Mouse (Mus musculus): ENCODE measurements around the gene Nup188. TPM values are rescaled to one million over a fixed set of nuclear protein-coding genes. Genes with fewer than 3 reads are reported as not detected.

The Nup188 gene
- polyA plus RNA-seq, 1 experiment from 2014 or later = 42.1 TPM

GRCm38 (mm10) chr2:30259131-30260064 lies 26.8 kb upstream of the Nup188 start:
- H3K27ac ChIP-seq = no peak overlapping the region

GRCm38 (mm10) chr2:30261064-30261736 lies 25.0 kb upstream of the Nup188 start:
- no peak for ATAC-seq (replicated peaks; ENCODE audit: low FRiP score)
- H3K4me3 ChIP-seq (replicated peaks) = no peak overlapping the region
- 91% methylated on average over 4 of the region's 4 CpGs for WGBS

More at GRCm38 (mm10) chr2:30259131-30260064, 26.8 kb upstream of the Nup188 start:
- 90% methylated on average over 15 of the region's 15 CpGs for WGBS
- H3K9me3 ChIP-seq (replicated peaks) = no peaks in the 10 kb centered on the region
- ATAC-seq (replicated peaks; ENCODE audit: low FRiP score) = no peak
- peaks cover 98% of the 10 kb centered on the region for H3K36me3 ChIP-seq
- H3K4me1 ChIP-seq = peaks cover 32% of the 10 kb centered on the region
- no peak overlapping the region for H3K4me2 ChIP-seq
- H3K9ac ChIP-seq = no peak overlapping the region
- no peak overlapping the region for H3K4me3 ChIP-seq (replicated peaks)
- H3K27me3 ChIP-seq = no peaks in the 10 kb centered on the region

GRCm38 (mm10) chr2:30261921-30262839 lies 24.0 kb upstream of the Nup188 start:
- Histone ChIP-seq H3K4me1 (peaks cover 59% of the 10 kb centered on the region), H3K27me3 (no peaks in the 10 kb centered on the region), H3K4me2 (no peak overlapping the region), H3K36me3 (peaks cover 73% of the 10 kb centered on the region), H3K9ac (no peak overlapping the region), H3K4me3 (replicated peaks) (no peak overlapping the region), H3K9me3 (replicated peaks) (no peaks in the 10 kb centered on the region), H3K27ac (no peak overlapping the region)
- no peak for ATAC-seq (replicated peaks; ENCODE audit: low FRiP score)
- WGBS = 88% methylated on average over 18 of the region's 18 CpGs

More at GRCm38 (mm10) chr2:30261064-30261736, 25.0 kb upstream of the Nup188 start:
- no peak overlapping the region for H3K27ac ChIP-seq
- no peak overlapping the region for H3K4me2 ChIP-seq
- no peak overlapping the region for H3K9ac ChIP-seq
- peaks cover 50% of the 10 kb centered on the region for H3K4me1 ChIP-seq
- H3K36me3 ChIP-seq = peaks cover 83% of the 10 kb centered on the region
- no peaks in the 10 kb centered on the region for H3K27me3 ChIP-seq
- H3K9me3 ChIP-seq (replicated peaks) = no peaks in the 10 kb centered on the region

- H3K36me3 ChIP-seq = peaks cover 65% of the 10 kb centered on the region
- ATAC-seq (replicated peaks; ENCODE audit: low FRiP score) = no peak
- 48% methylated on average over 4 of the region's 4 CpGs for WGBS
Observed at GRCm38 (mm10) chr2:30262840-30263441, 23.3 kb upstream of the Nup188 start.

GRCm38 (mm10) chr2:30263811-30264210 lies 22.4 kb upstream of the Nup188 start:
- no peak overlapping the region for H3K4me3 ChIP-seq (replicated peaks)
- peaks cover 56% of the 10 kb centered on the region for H3K4me1 ChIP-seq
- H3K27ac ChIP-seq = no peak overlapping the region
- ATAC-seq (replicated peaks; ENCODE audit: low FRiP score) = no peak
- H3K36me3 ChIP-seq = peaks cover 56% of the 10 kb centered on the region
- H3K9ac ChIP-seq = no peak overlapping the region
- H3K9me3 ChIP-seq (replicated peaks) = no peaks in the 10 kb centered on the region
- no peaks in the 10 kb centered on the region for H3K27me3 ChIP-seq
- H3K4me2 ChIP-seq = no peak overlapping the region
- 87% methylated on average over 6 of the region's 6 CpGs for WGBS

More at GRCm38 (mm10) chr2:30262840-30263441, 23.3 kb upstream of the Nup188 start:
- Histone ChIP-seq H3K9ac (no peak overlapping the region), H3K27me3 (no peaks in the 10 kb centered on the region), H3K4me3 (replicated peaks) (no peak overlapping the region), H3K27ac (no peak overlapping the region), H3K4me2 (no peak overlapping the region), H3K9me3 (replicated peaks) (no peaks in the 10 kb centered on the region), H3K4me1 (peaks cover 56% of the 10 kb centered on the region)

GRCm38 (mm10) chr2:30264671-30265519 lies 21.3 kb upstream of the Nup188 start:
- Histone ChIP-seq H3K27me3 (no peaks in the 10 kb centered on the region), H3K36me3 (peaks cover 46% of the 10 kb centered on the region), H3K4me2 (no peak overlapping the region), H3K9ac (no peak overlapping the region), H3K4me1 (peaks cover 59% of the 10 kb centered on the region), H3K9me3 (replicated peaks) (no peaks in the 10 kb centered on the region), H3K27ac (peak overlapping the region; percentile 91), H3K4me3 (replicated peaks) (no peak overlapping the region)
- 0 out of 2 replicates have a peak, but pooled peaks have one; percentile 23 for ATAC-seq (replicated peaks; ENCODE audit: low FRiP score)
- 61% methylated on average over 7 of the region's 7 CpGs for WGBS

- Histone ChIP-seq H3K9me3 (replicated peaks) (no peaks in the 10 kb centered on the region), H3K27ac (peak within 1 kb of the TSS; percentile 91), H3K4me1 (peaks cover 62% of the 10 kb centered on the region), H3K9ac (0 out of 2 replicates have a peak within 1 kb of the TSS, but pooled peaks have one; percentile 8), H3K4me2 (peak within 1 kb of the TSS; percentile 38), H3K4me3 (replicated peaks) (peak within 1 kb of the TSS; percentile 12), H3K27me3 (no peaks in the 10 kb centered on the region), H3K36me3 (peaks cover 37% of the 10 kb centered on the region)
- 55% methylated on average over 5 of the region's 5 CpGs for WGBS
- no peak; the same call in 1 of the 2 replicates for ATAC-seq (replicated peaks; ENCODE audit: low FRiP score)
Observed at GRCm38 (mm10) chr2:30265767-30266253, 20.4 kb upstream of the Nup188 start, which contains the start of gene Phyhd1. TSS of gene Phyhd1 (plus strand) at chr2:30266203.

GRCm38 (mm10) chr2:30266392-30266941 lies 19.7 kb upstream of the Nup188 start:
- peak; percentile 87 for ATAC-seq (replicated peaks; ENCODE audit: low FRiP score)
- no peaks in the 10 kb centered on the region for H3K27me3 ChIP-seq
- H3K9ac ChIP-seq = 0 out of 2 replicates have a peak overlapping the region, but pooled peaks have one; percentile 5
- H3K9me3 ChIP-seq (replicated peaks) = no peaks in the 10 kb centered on the region
- peaks cover 31% of the 10 kb centered on the region for H3K36me3 ChIP-seq
- H3K27ac ChIP-seq = peak overlapping the region; percentile 91
- H3K4me2 ChIP-seq = peak overlapping the region; percentile 38
- H3K4me3 ChIP-seq (replicated peaks) = peak overlapping the region; percentile 12
- 27% methylated on average over 4 of the region's 4 CpGs for WGBS
- peaks cover 62% of the 10 kb centered on the region for H3K4me1 ChIP-seq

- H3K27me3 ChIP-seq = no peaks in the 10 kb centered on the region
- no peaks in the 10 kb centered on the region for H3K9me3 ChIP-seq (replicated peaks)
- peaks cover 62% of the 10 kb centered on the region for H3K4me1 ChIP-seq
- no peak for ATAC-seq (replicated peaks; ENCODE audit: low FRiP score)
- H3K9ac ChIP-seq = no peak overlapping the region
- H3K4me2 ChIP-seq = peak overlapping the region; percentile 38; the same call in 1 of the 2 replicates
- WGBS = 96% methylated on average over 2 of the region's 2 CpGs
- H3K27ac ChIP-seq = no peak overlapping the region
- no peak overlapping the region for H3K4me3 ChIP-seq (replicated peaks)
- peaks cover 21% of the 10 kb centered on the region for H3K36me3 ChIP-seq
Observed at GRCm38 (mm10) chr2:30267466-30267865, 18.7 kb upstream of the Nup188 start.

GRCm38 (mm10) chr2:30268371-30268770 lies 17.8 kb upstream of the Nup188 start:
- no peak overlapping the region for H3K27ac ChIP-seq
- H3K4me1 ChIP-seq = peaks cover 55% of the 10 kb centered on the region
- no peak for ATAC-seq (replicated peaks; ENCODE audit: low FRiP score)
- H3K4me2 ChIP-seq = no peak overlapping the region
- H3K9me3 ChIP-seq (replicated peaks) = no peaks in the 10 kb centered on the region
- peaks cover 13% of the 10 kb centered on the region for H3K36me3 ChIP-seq
- 57% methylated on average over 4 of the region's 4 CpGs for WGBS
- H3K27me3 ChIP-seq = no peaks in the 10 kb centered on the region
- H3K4me3 ChIP-seq (replicated peaks) = no peak overlapping the region
- H3K9ac ChIP-seq = no peak overlapping the region

Data from kidney, embryonic 15.5 days (tissue).